Mouse (Mus musculus) liver, postnatal 0 days (tissue): ENCODE results near the gene Eefsec. TPM values are rescaled to one million over a fixed set of nuclear protein-coding genes. Genes with fewer than 3 reads are reported as not detected.

ENCODE experiments used
- ATAC-seq: fragments of 200-750 bp; cut with Nextera tagmentation; 2 replicates; pipeline ENCODE4 v1.8.0; 2017; ENCODE audit warnings: mild to moderate bottlenecking, moderate library complexity
- DNase-seq: peaks from one replicate; pipeline ENCODE4 v3.0.0-alpha.2; 2016
- H3K27ac ChIP-seq: fragments of 300-500 bp; sonication (generic); 2 replicates; pipeline ENCODE4 v1.5.1; 2014; ENCODE audit warnings: antibody characterized with exemption, moderate library complexity, mild to moderate bottlenecking, low read depth
- H3K27me3 ChIP-seq: fragments of 300-500 bp; sonication (generic); 2 replicates; pipeline ENCODE4 v1.6.1; 2014; ENCODE audit warnings: low read length, control low read depth, mixed read lengths; ENCODE audit not compliant: insufficient read depth
- H3K36me3 ChIP-seq: fragments of 300-500 bp; sonication (generic); replicated peaks from 2 replicates; pipeline ENCODE4 v1.6.1; 2014; ENCODE audit warnings: mild to moderate bottlenecking, control low read depth, low read length, moderate library complexity, mixed read lengths; ENCODE audit not compliant: insufficient read depth
- H3K4me1 ChIP-seq: fragments of 300-500 bp; sonication (generic); 2 replicates; pipeline ENCODE4 v1.6.1; 2014; ENCODE audit warnings: antibody characterized with exemption, mild to moderate bottlenecking, control low read depth; ENCODE audit not compliant: insufficient read depth
- H3K4me2 ChIP-seq: fragments of 300-500 bp; sonication (generic); 2 replicates; pipeline ENCODE4 v1.6.1; 2014; ENCODE audit warnings: low read depth, mild to moderate bottlenecking, low read length, moderate library complexity, mixed read lengths
- H3K4me3 ChIP-seq: fragments of 300-500 bp; sonication (generic); 2 replicates; pipeline ENCODE4 v1.5.1; 2014; ENCODE audit warnings: low read depth, low read length
- H3K9ac ChIP-seq: fragments of 300-500 bp; sonication (generic); replicated peaks from 2 replicates; pipeline ENCODE4 v1.6.1; 2014; ENCODE audit warnings: mild to moderate bottlenecking, moderate library complexity
- H3K9me3 ChIP-seq: fragments of 300-500 bp; sonication (generic); 2 replicates; pipeline ENCODE4 v1.6.1; 2016; ENCODE audit warnings: mild to moderate bottlenecking, control low read depth, low read length, mixed read lengths
- CTCF ChIP-seq: sonication (generic); IDR thresholded peaks from 2 replicates; pipeline ENCODE4 v1.5.1; 2016; ENCODE audit warnings: antibody characterized with exemption, low read depth
- EP300 ChIP-seq: IDR thresholded peaks from 2 replicates; pipeline ENCODE4 v1.6.1; 2016; ENCODE audit warnings: antibody characterized with exemption, low read depth, mild to moderate bottlenecking
- WGBS: fragments of 180-500 bp; shearing (Covaris S2); extraction: QIAGEN DNeasy Blood & Tissue Kit; methylation state at CpG from one replicate; pipeline ENCODE4 v1.1.7; 2014; ENCODE audit not compliant: insufficient replicate concordance; 5-methylcytosine and 5-hydroxymethylcytosine counted together
- polyA plus RNA-seq: library from polyadenylated mRNA; unstranded; fragments of >200 nt; fragmentation: Nextera tagmentation; extraction: Ambion mirVana; gene quantifications from 2 replicates; pipeline ENCODE4 v1.2.1, GENCODE M21; 2015

Eefsec gene
- polyA plus RNA-seq, 1 experiment from 2014 or later, result 19.1 TPM

DNA sequence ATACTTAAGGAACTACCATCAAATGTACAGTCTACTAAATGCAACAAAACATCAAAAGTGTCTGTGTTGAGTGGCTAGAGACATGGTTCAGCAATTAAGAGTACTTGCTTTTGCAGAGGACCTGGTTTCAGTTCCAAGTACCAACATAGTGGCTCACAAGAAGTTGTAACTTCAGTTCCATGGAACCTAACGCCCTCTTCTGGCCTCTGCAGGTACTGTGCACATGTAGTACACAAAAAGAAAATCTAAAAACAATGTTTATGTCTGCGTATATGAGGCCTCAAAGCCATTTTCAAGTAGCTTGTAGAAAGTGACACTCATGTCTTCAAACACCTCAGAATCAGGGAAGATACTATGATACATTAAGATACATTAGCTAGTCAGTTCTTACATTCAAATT is 48.4 kb downstream of the Eefsec start:
- WGBS, result 71% methylated on average over 2 of the region's 2 CpGs
- TF ChIP-seq EP300 (no peak), CTCF (peak; percentile 45)

DNA sequence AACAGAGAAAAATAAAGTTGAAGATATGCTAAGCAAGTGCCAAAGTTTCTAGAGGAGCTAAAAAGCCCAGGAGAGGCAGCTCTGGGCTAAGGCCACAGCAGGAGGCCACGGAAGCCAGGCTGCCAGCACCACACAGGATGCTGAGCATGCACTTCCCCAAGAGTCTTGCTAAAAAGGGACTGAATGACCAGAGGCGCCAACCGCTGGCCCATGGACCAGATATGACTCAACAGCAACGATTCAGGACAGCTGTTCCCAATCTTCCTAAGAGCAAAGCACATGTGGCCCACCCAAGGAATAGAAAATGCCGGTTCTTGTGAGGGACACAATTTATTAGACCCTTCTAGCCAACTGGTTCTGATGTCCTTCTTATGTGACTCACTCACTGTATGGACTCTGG is 57.4 kb downstream of the Eefsec start:
- H3K27ac ChIP-seq, result no peak overlapping the region
- 59% methylated on average over 5 of the region's 5 CpGs for WGBS
- ATAC-seq (no peak), DNase-seq (no peak)
- H3K36me3 ChIP-seq, result no peaks in the 10 kb centered on the region
- no peak for TF ChIP-seq CTCF
- no peak for TF ChIP-seq EP300
- H3K4me1 ChIP-seq, result peaks cover 17% of the 10 kb centered on the region
- H3K27me3 ChIP-seq, result no peaks in the 10 kb centered on the region
- no peaks in the 10 kb centered on the region for H3K9me3 ChIP-seq
- no peak overlapping the region for H3K4me3 ChIP-seq
- H3K4me2 ChIP-seq, result no peak overlapping the region
- H3K9ac ChIP-seq, result no peak overlapping the region

More for the DNA sequence above, 48.4 kb downstream of the Eefsec start:
- H3K36me3 ChIP-seq, result no peaks in the 10 kb centered on the region
- H3K4me3 ChIP-seq, result no peak overlapping the region
- H3K4me2 ChIP-seq, result no peak overlapping the region
- H3K4me1 ChIP-seq, result no peaks in the 10 kb centered on the region
- ATAC-seq (no peak), DNase-seq (no peak)
- H3K9ac ChIP-seq, result no peak overlapping the region
- H3K9me3 ChIP-seq, result no peaks in the 10 kb centered on the region
- no peaks in the 10 kb centered on the region for H3K27me3 ChIP-seq
- H3K27ac ChIP-seq, result no peak overlapping the region

DNA sequence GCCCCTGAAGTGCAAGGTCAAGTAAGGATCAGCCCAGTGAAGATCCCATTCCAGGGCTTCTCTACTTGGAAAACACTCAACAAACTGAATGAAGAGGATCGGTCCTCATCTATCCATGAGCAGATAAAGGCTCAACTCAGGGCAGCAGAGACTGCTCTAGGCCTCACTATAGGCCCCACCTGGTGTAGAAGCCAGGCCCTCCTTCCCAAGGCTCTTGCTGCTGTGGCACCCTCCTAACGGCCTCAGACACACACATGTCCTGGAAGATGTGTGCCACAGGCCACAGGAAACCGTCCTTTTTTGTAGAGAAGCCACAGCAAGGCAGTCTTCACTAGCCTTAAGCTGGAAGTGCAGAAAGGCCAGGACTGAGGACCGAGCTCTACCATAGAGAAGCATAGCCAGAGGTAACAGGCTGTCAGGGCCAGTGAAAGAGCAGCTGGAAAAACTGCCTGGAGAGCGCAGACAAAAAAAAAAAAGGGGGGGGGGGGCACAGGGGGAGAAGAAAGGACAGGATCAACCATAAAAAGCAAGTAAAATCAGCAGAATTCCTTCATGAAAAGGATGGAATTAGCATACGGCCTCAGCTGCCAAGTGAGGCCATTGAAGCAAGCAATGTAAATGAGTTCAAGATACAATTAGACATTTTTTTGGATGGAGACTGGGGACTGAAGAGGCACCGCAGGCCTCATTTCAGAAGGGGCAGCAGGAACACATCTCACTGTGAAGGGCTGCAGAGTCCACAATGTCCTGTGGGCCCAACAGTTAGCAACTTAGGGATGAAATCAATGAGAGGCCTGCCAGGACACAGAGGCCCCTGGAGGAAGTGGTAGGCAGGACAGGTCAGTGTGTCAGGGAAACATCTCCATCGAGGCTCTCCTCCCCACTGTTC is 58.3 kb downstream of the Eefsec start:
- no peaks in the 10 kb centered on the region for H3K36me3 ChIP-seq
- no peak overlapping the region for H3K4me2 ChIP-seq
- no peaks in the 10 kb centered on the region for H3K9me3 ChIP-seq
- 73% methylated on average over 8 of the region's 8 CpGs for WGBS
- H3K9ac ChIP-seq, result no peak overlapping the region
- peaks cover 19% of the 10 kb centered on the region for H3K4me1 ChIP-seq
- DNase-seq (no peak), ATAC-seq (no peak)
- H3K4me3 ChIP-seq, result no peak overlapping the region
- TF ChIP-seq EP300 (no peak), CTCF (no peak)
- no peaks in the 10 kb centered on the region for H3K27me3 ChIP-seq
- H3K27ac ChIP-seq, result no peak overlapping the region

DNA sequence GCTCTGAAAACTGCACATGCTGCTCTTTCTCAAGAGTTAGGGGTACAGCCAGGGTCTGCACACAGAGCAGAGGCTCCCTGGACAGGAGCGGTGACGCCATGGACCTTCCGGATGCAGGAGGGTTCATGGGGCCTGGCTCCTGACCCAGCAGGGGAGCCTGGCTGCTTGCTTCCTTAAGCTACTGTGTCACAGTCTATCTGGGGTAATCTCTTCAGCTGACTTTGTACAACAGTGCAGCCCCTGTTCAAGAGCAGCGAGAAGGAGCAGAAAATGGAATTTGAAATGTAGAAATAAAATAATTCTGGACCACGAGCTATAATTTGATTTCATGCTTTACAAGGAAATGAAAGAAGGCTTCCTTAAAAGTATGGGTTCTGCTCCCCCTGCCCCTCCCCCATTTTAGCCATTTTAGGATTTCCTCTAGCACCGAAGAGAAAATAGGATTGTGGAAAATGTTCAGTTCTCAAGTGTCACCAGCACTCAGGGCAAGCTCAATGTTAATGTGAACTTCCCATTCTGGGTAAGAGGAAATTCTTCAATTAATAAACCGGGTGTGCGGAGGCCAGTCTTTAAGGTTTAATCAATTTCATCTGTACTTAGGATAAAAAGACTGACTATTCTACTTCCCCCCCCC is 61.8 kb downstream of the Eefsec start:
- H3K36me3 ChIP-seq, result no peaks in the 10 kb centered on the region
- no peak overlapping the region for H3K9ac ChIP-seq
- H3K4me2 ChIP-seq, result no peak overlapping the region
- H3K4me3 ChIP-seq, result no peak overlapping the region
- no peaks in the 10 kb centered on the region for H3K27me3 ChIP-seq
- peaks cover 24% of the 10 kb centered on the region for H3K4me1 ChIP-seq
- WGBS, result 66% methylated on average over 8 of the region's 8 CpGs
- no peak for DNase-seq
- no peaks in the 10 kb centered on the region for H3K9me3 ChIP-seq
- H3K27ac ChIP-seq, result no peak overlapping the region; the same call in 1 of the 2 replicates
- TF ChIP-seq EP300, result no peak
- TF ChIP-seq CTCF, result no peak
- ATAC-seq, result no peak

DNA sequence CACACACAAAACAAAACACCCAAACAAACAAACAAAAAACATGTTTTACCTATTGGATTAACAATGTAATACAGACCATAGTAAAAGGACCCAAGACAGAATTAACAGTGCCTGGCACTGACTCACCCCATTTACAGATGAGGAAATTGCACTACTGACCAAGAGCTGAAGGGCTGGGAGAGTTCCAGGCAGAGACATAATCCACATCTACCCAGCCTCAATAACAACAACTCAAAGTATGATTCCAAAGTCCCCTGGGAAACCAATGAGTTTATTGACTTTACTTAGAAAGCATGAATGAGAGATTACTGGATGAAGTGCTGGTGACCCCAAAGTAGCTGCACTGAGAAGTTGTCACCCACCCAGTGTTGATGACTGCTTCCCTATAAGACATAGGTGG is 62.6 kb downstream of the Eefsec start:
- no peaks in the 10 kb centered on the region for H3K27me3 ChIP-seq
- no peaks in the 10 kb centered on the region for H3K36me3 ChIP-seq
- H3K9me3 ChIP-seq, result no peaks in the 10 kb centered on the region
- H3K4me1 ChIP-seq, result peaks cover 25% of the 10 kb centered on the region
- H3K4me2 ChIP-seq, result no peak overlapping the region
- no peak overlapping the region for H3K9ac ChIP-seq
- DNase-seq (no peak), ATAC-seq (no peak)
- H3K27ac ChIP-seq, result no peak overlapping the region
- no peak overlapping the region for H3K4me3 ChIP-seq
- TF ChIP-seq CTCF (no peak), EP300 (no peak)

DNA sequence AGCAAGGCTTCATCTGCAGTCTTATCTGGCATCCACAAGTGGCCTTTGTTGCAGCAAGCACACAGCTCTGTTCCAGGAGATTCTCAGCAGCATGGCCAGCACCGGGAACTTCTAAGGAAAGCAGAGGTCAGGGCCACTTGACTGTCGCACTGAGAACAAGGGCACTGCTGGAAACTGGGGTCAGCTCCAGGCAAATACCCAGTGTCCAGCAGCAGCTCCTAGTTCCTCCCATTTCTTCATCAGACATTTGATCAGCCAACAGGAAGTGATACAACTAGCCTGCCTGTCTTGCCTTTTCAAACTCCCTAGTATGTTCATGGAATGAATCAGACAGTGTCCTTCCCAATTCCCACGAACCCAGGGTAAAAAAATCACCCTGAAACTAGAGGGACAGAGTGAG is 66.6 kb downstream of the Eefsec start:
- no peak overlapping the region for H3K4me2 ChIP-seq
- no peak overlapping the region for H3K9ac ChIP-seq
- TF ChIP-seq EP300, result no peak
- TF ChIP-seq CTCF, result no peak
- no peak for DNase-seq
- H3K36me3 ChIP-seq, result no peaks in the 10 kb centered on the region
- no peak for ATAC-seq
- no peak overlapping the region for H3K4me3 ChIP-seq
- no peaks in the 10 kb centered on the region for H3K27me3 ChIP-seq
- H3K9me3 ChIP-seq, result no peaks in the 10 kb centered on the region
- peaks cover 17% of the 10 kb centered on the region for H3K4me1 ChIP-seq
- WGBS, result 42% methylated on average over 3 of the region's 3 CpGs
- H3K27ac ChIP-seq, result no peak overlapping the region
